Mouse (Mus musculus) forebrain, embryonic 11.5 days (tissue): ENCODE data around the gene Hdac1. TPM values are rescaled to one million over a fixed set of nuclear protein-coding genes. Genes with fewer than 3 reads are reported as not detected.

Experiments used
- ATAC-seq: fragments of 200-750 bp; cut with Nextera tagmentation; replicated peaks from 2 replicates; pipeline ENCODE4 v1.8.0; 2017; ENCODE audit warnings: moderate TSS enrichment; ENCODE audit not compliant: low FRiP score
- DNase-seq: peaks from one replicate; pipeline ENCODE4 v3.0.0-alpha.2; 2017; ENCODE audit warnings: low spot score
- H3K27ac ChIP-seq: fragments of 300-500 bp; sonication (generic); 2 replicates; pipeline ENCODE4 v1.5.1; 2014; ENCODE audit warnings: low read depth, low read length
- H3K27me3 ChIP-seq: fragments of 300-500 bp; sonication (generic); 2 replicates; pipeline ENCODE4 v1.6.1; 2014; ENCODE audit warnings: mild to moderate bottlenecking, low read length, mixed read lengths; ENCODE audit not compliant: control insufficient read depth, insufficient read depth
- H3K36me3 ChIP-seq: fragments of 300-500 bp; sonication (generic); 2 replicates; pipeline ENCODE4 v1.6.1; 2014; ENCODE audit warnings: mild to moderate bottlenecking, low read length, moderate library complexity, mixed read lengths; ENCODE audit not compliant: control insufficient read depth, insufficient read depth
- H3K4me1 ChIP-seq: fragments of 300-500 bp; sonication (generic); replicated peaks from 2 replicates; pipeline ENCODE4 v1.6.1; 2014; ENCODE audit warnings: low read length, mixed read lengths; ENCODE audit not compliant: control insufficient read depth, insufficient read depth
- H3K4me2 ChIP-seq: fragments of 300-500 bp; sonication (generic); 2 replicates; pipeline ENCODE4 v1.6.1; 2014; ENCODE audit warnings: low read depth, mild to moderate bottlenecking, low read length, moderate library complexity, mixed read lengths; ENCODE audit not compliant: severe bottlenecking
- H3K4me3 ChIP-seq: fragments of 300-500 bp; sonication (generic); 2 replicates; pipeline ENCODE4 v1.5.1; 2014; ENCODE audit warnings: low read depth, low read length
- H3K9ac ChIP-seq: fragments of 300-500 bp; sonication (generic); 2 replicates; pipeline ENCODE4 v1.6.1; 2014; ENCODE audit warnings: low read length
- H3K9me3 ChIP-seq: fragments of 300-500 bp; sonication (generic); 2 replicates; pipeline ENCODE4 v1.6.1; 2016; ENCODE audit warnings: low read length, mixed read lengths; ENCODE audit not compliant: control insufficient read depth
- WGBS: fragments of 180-500 bp; shearing (Covaris S2); extraction: QIAGEN DNeasy Blood & Tissue Kit; methylation state at CpG from one replicate; pipeline ENCODE4 v1.1.7; 2014; 5-methylcytosine and 5-hydroxymethylcytosine counted together
- microRNA-seq: library from miRNA; unstranded; fragments of <30 nt; microRNA quantifications from one replicate; pipeline ENCODE4, GENCODE M21; 2016; ENCODE audit not compliant: insufficient number of aligned reads
- polyA plus RNA-seq: library from polyadenylated mRNA; unstranded; fragments of >200 nt; fragmentation: Nextera tagmentation; extraction: Ambion mirVana; gene quantifications from 2 replicates; pipeline ENCODE4 v1.2.1, GENCODE M21; 2014

Hdac1 gene
- polyA plus RNA-seq, 1 experiment from 2014 or later = 262 TPM

DNA sequence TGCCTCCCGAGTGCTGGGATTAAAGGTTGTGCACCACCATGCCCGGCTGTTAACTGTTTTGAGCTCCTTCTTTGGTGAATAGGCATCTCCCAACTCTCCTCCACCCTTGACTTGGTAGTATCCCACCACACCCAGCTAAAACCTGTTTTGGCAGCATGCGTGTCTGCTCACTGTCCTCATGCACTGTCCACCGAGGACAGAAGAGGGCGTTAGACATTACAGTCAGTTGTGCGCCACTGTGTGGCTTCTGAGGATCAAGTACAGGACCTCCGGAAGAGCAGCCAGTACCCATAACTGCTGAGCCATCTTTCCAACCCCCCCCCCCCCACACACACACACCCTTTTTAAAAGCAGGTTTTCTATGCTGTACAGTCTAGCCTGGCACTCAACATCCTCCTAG lies 47.8 kb downstream of the Hdac1 start:
- Histone ChIP-seq H3K36me3 (no peaks in the 10 kb centered on the region), H3K9ac (no peak overlapping the region), H3K27me3 (peaks cover 17% of the 10 kb centered on the region), H3K9me3 (no peaks in the 10 kb centered on the region), H3K4me2 (no peak overlapping the region), H3K4me3 (no peak overlapping the region), H3K27ac (no peak overlapping the region), H3K4me1 (peaks cover 21% of the 10 kb centered on the region)
- ATAC-seq (no peak), DNase-seq (no peak)
- 64% methylated on average over 7 of the region's 7 CpGs for WGBS

DNA sequence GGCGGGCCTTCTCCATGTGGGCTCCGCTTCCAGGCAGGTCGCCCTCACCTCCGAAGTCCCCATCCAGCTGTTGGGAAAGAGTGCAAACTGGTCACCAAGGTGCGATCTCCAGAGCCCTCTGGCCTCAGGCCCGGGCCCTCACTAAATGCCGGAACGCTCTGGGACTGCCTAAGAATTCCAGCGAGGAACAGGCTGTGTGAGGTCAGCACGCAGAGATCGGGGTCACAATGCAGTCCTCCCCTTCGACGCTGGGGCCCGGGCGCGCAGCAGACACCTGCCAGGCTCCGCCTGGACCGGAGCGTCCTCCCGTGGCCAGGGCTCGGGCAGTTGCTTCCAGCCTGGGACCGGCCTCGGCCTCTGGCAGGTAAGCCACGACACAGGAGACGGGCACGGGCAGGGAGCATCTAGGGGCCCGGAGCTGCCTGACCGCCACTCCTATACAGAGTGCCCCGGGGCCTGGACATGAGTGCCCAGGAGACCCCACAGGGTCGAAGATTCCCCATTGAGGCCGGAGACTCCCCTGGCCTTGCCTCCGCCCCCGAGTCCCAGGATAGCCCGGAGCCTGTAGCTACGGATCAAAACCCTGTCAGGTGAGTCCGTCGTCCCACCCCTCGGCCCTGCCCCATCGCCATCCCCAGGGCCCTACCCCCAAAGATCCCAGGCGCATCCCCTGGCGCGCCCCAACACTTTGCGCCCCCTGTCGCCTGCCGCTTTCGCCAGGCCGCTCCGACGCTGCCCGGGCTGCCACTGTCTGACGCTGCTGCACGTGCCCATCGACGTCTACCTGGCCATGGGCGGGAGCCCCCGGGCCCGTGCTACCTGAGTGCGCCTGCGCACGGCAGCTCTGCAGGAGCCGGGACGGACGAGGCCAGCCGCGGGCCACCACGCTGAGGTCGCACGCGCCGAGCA lies 51.3 kb downstream of the Hdac1 start, which contains the start of the genes Tssk3 and Fam229a:
Gene Tssk3, minus strand, starts transcription at position 51 of the 909 bp plus-strand sequence.
Gene Fam229a, plus strand, starts transcription at position 219 of the 909 bp plus-strand sequence.
- Histone ChIP-seq H3K9ac (peak within 1 kb of the TSS; percentile 39; the same call in 1 of the 2 replicates), H3K27ac (no peak within 1 kb of the TSS), H3K9me3 (no peaks in the 10 kb centered on the region), H3K36me3 (no peaks in the 10 kb centered on the region), H3K27me3 (peaks cover 17% of the 10 kb centered on the region), H3K4me1 (peaks cover 15% of the 10 kb centered on the region), H3K4me2 (peak within 1 kb of the TSS; percentile 58), H3K4me3 (peak within 1 kb of the TSS; percentile 26)
- 3% methylated on average over 67 of the region's 70 CpGs for WGBS
- ATAC-seq = peak; percentile 46; the same call in 1 of the 2 replicates
- DNase-seq = peak; percentile 62

DNA sequence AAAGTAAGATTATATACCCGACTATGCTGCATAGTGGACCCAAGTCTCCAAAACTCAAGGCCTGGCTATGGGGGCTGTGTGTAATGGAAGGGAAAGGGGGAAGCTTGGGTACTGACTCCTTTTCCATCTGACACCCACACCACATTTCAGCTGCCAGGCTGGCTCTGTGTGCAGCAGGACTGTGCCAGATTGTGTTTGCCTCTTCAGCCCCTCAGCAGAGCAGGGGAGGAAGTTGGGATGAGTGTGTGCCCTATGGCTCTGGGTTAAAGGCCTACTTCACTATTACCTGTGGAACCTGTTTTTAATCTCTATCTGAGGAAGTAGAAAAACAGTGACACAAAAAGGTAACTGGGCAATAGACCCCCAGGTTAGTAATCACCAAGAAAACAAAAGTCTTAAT lies 61.4 kb downstream of the Hdac1 start:
- Histone ChIP-seq H3K9ac (no peak overlapping the region), H3K36me3 (no peaks in the 10 kb centered on the region; the same call in 1 of the 2 replicates), H3K27me3 (no peaks in the 10 kb centered on the region), H3K4me2 (no peak overlapping the region), H3K27ac (no peak overlapping the region), H3K4me3 (no peak overlapping the region), H3K9me3 (no peaks in the 10 kb centered on the region), H3K4me1 (no peaks in the 10 kb centered on the region)
- WGBS = 91% methylated on average over 1 of the region's 1 CpGs
- ATAC-seq (no peak), DNase-seq (no peak)

DNA sequence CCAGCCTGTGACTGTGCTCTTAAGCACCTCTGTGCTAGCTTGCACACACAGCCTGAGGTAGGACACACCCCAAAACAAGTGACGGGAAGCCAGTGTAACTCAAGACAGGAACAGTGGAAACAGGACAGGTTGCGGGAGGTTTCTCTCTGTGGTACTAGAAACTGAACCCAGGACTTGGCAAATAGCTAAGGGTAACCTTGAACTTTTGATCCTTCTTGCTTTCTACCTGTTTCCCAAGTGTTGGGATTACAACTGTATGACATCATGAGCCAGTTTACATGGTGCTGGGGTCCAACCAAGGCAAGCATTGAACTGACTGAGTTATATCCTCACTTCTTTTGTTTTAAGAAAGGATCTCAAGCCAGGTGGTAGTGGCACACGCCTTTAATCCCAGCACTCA lies 62.6 kb downstream of the Hdac1 start:
- Histone ChIP-seq H3K4me3 (no peak overlapping the region), H3K9me3 (no peaks in the 10 kb centered on the region), H3K4me1 (no peaks in the 10 kb centered on the region), H3K36me3 (no peaks in the 10 kb centered on the region; the same call in 1 of the 2 replicates), H3K27me3 (no peaks in the 10 kb centered on the region), H3K27ac (no peak overlapping the region), H3K9ac (no peak overlapping the region), H3K4me2 (no peak overlapping the region)
- ATAC-seq (no peak), DNase-seq (no peak)
- WGBS = 79% methylated on average over 3 of the region's 3 CpGs

DNA sequence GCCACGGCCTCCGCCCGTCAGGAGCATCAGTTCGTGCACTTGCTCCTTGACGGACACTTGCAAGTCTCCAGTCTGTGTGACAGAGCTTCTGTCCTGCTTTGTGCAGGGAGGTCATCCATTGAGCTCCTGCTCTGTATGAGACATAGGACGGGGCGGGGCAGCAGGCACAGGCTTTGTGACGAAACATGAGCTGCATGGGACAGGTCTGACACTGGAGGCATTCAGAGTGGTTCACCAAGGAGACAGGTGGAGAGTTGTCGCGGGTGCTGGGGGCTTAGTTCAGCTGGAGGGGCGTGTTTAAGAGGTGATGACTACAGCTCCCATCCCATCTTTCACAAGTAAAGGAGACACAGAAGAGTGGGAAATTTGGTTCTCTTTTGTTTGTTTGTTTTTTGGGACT lies 66.5 kb downstream of the Hdac1 start:
- Histone ChIP-seq H3K9ac (no peak overlapping the region), H3K4me3 (no peak overlapping the region), H3K27ac (no peak overlapping the region), H3K4me2 (no peak overlapping the region), H3K4me1 (no peaks in the 10 kb centered on the region), H3K36me3 (no peaks in the 10 kb centered on the region; the same call in 1 of the 2 replicates), H3K9me3 (no peaks in the 10 kb centered on the region), H3K27me3 (no peaks in the 10 kb centered on the region)
- ATAC-seq (no peak), DNase-seq (no peak)
- WGBS = 89% methylated on average over 11 of the region's 11 CpGs

Small RNA genes lying within 50 kb of the gene (microRNA-seq; reads per million reads assigned to microRNA genes)
- not detected for gene Mir8119

Other genes starting within 250 kb of the Hdac1 start
- gene Rbbp4, start 207.3 kb downstream of the Hdac1 start, polyA plus RNA-seq = 508 and 555 TPM in 2 replicates
- 44.9 and 46.2 TPM in 2 replicates for gene Zbtb8os, start 207.0 kb downstream of the Hdac1 start, polyA plus RNA-seq
- 8.3 TPM in 2 replicates for gene Zbtb8a, start 164.6 kb downstream of the Hdac1 start, polyA plus RNA-seq
- 1.6 and 1.8 TPM in 2 replicates for gene Zbtb8b, start 101.9 kb downstream of the Hdac1 start, polyA plus RNA-seq
- 24.9 and 25.3 TPM in 2 replicates for gene Bsdc1, start 81.1 kb downstream of the Hdac1 start, polyA plus RNA-seq
- not detected in 2 replicates for gene Tssk3, start 51.7 kb downstream of the Hdac1 start, polyA plus RNA-seq
- not detected in 2 replicates for gene Fam229a, start 51.5 kb downstream of the Hdac1 start, polyA plus RNA-seq
- 1,728 and 1,922 TPM in 2 replicates for gene Marcksl1, start 29.1 kb downstream of the Hdac1 start, polyA plus RNA-seq
- gene Lck, start 30.9 kb upstream of the Hdac1 start, polyA plus RNA-seq = 11.5 and 13.8 TPM in 2 replicates
- gene Fam167b, start 35.8 kb upstream of the Hdac1 start, polyA plus RNA-seq = 0.71 and 1.1 TPM in 2 replicates
- 251 and 272 TPM in 2 replicates for gene Eif3i, start 57.9 kb upstream of the Hdac1 start, polyA plus RNA-seq
- 188 and 192 TPM in 2 replicates for gene Tmem234, start 58.0 kb upstream of the Hdac1 start, polyA plus RNA-seq
- 2.5 and 2.6 TPM in 2 replicates for gene Dcdc2b, start 71.5 kb upstream of the Hdac1 start, polyA plus RNA-seq
- gene Iqcc, start 76.4 kb upstream of the Hdac1 start, polyA plus RNA-seq = 25.4 and 27.2 TPM in 2 replicates
- gene Ccdc28b, start 81.2 kb upstream of the Hdac1 start, polyA plus RNA-seq = 57.6 and 66.1 TPM in 2 replicates
- gene Txlna, start 98.4 kb upstream of the Hdac1 start, polyA plus RNA-seq = 109 and 115 TPM in 2 replicates
- 12.0 and 13.9 TPM in 2 replicates for gene Kpna6, start 130.1 kb upstream of the Hdac1 start, polyA plus RNA-seq
- gene Tmem39b, start 154.1 kb upstream of the Hdac1 start, polyA plus RNA-seq = 50.0 and 53.2 TPM in 2 replicates
- 183 and 185 TPM in 2 replicates for gene Khdrbs1, start 199.6 kb upstream of the Hdac1 start, polyA plus RNA-seq